Mouse (Mus musculus) limb, embryonic 14.5 days (tissue): ENCODE results near the gene Olfr959. TPM values are rescaled to one million over a fixed set of nuclear protein-coding genes. Genes with fewer than 3 reads are reported as not detected.

Experiments used
- ATAC-seq: fragments of 200-750 bp; cut with Nextera tagmentation; 2 replicates; pipeline ENCODE4 v1.8.0; 2017; ENCODE audit warnings: low read depth, moderate number of reproducible peaks, moderate TSS enrichment; ENCODE audit not compliant: low FRiP score
- DNase-seq: peaks from one replicate; pipeline ENCODE4 v3.0.0-alpha.2; 2015; ENCODE audit warnings: low spot score
- H3K27ac ChIP-seq: fragments of 300-500 bp; sonication (generic); replicated peaks from 2 replicates; pipeline ENCODE4 v1.5.1; 2014; ENCODE audit warnings: low read depth, mild to moderate bottlenecking, low read length, moderate library complexity, mixed read lengths
- H3K27me3 ChIP-seq: fragments of 300-500 bp; sonication (generic); 2 replicates; pipeline ENCODE4 v1.6.1; 2014; ENCODE audit warnings: low read length, mixed read lengths; ENCODE audit not compliant: control insufficient read depth, insufficient read depth
- H3K36me3 ChIP-seq: fragments of 300-500 bp; sonication (generic); 2 replicates; pipeline ENCODE4 v1.6.1; 2014; ENCODE audit warnings: mild to moderate bottlenecking, low read length, moderate library complexity, mixed read lengths; ENCODE audit not compliant: control insufficient read depth, insufficient read depth
- H3K4me1 ChIP-seq: fragments of 300-500 bp; sonication (generic); 2 replicates; pipeline ENCODE4 v1.6.1; 2014; ENCODE audit warnings: antibody characterized with exemption, low read length, mixed read lengths; ENCODE audit not compliant: control insufficient read depth, insufficient read depth
- H3K4me2 ChIP-seq: fragments of 300-500 bp; sonication (generic); replicated peaks from 2 replicates; pipeline ENCODE4 v1.6.1; 2014; ENCODE audit warnings: low read depth, mild to moderate bottlenecking, low read length, moderate library complexity; ENCODE audit not compliant: severe bottlenecking
- H3K4me3 ChIP-seq: fragments of 300-500 bp; sonication (generic); replicated peaks from 2 replicates; pipeline ENCODE4 v1.5.1; 2014; ENCODE audit warnings: low read length
- H3K9ac ChIP-seq: fragments of 300-500 bp; sonication (generic); 2 replicates; pipeline ENCODE4 v1.6.1; 2014; ENCODE audit warnings: mild to moderate bottlenecking, low read depth, low read length, moderate library complexity; ENCODE audit not compliant: severe bottlenecking
- H3K9me3 ChIP-seq: fragments of 300-500 bp; sonication (generic); 2 replicates; pipeline ENCODE4 v1.6.1; 2016; ENCODE audit warnings: low read length; ENCODE audit not compliant: control insufficient read depth
- POLR2A ChIP-seq: fragments of 200-500 bp; IDR thresholded peaks from 2 replicates; pipeline ENCODE4 v1.8.0; 2012; ENCODE audit warnings: inconsistent platforms, mild to moderate bottlenecking, moderate library complexity, borderline replicate concordance; ENCODE audit not compliant: insufficient read depth, insufficient read length; ENCODE audit errors: extremely low read depth
- WGBS: fragments of 180-500 bp; shearing (Covaris S2); extraction: QIAGEN DNeasy Blood & Tissue Kit; methylation state at CpG from one replicate; pipeline ENCODE4 v1.1.7; 2014; 5-methylcytosine and 5-hydroxymethylcytosine counted together
- polyA plus RNA-seq, 2 experiments: library from polyadenylated mRNA; depleted of rRNA in 1 of 2; stranded (reverse) in 1 of 2; unstranded in 1 of 2; fragments of >200 nt; fragmentation: Nextera tagmentation in 1 of 2; extraction: Ambion mirVana in 1 of 2; gene quantifications; 2 replicates each; pipeline versions ENCODE4 v1.2.1 to v1.2.3; 2012 to 2014

Gene Olfr959
- polyA plus RNA-seq, 2 experiments: not detected

GRCm38 (mm10) chr9:39608497-39608896, 33.1 kb upstream of the Olfr959 start:
- no peak for ATAC-seq
- no peaks in the 10 kb centered on the region for H3K4me1 ChIP-seq
- no peaks in the 10 kb centered on the region for H3K27me3 ChIP-seq
- no peaks in the 10 kb centered on the region for H3K9me3 ChIP-seq
- no peak for TF ChIP-seq POLR2A
- no peaks in the 10 kb centered on the region for H3K36me3 ChIP-seq
- no peak overlapping the region for H3K4me2 ChIP-seq
- no peak overlapping the region for H3K9ac ChIP-seq
- H3K27ac ChIP-seq: no peak overlapping the region
- DNase-seq: no peak
- H3K4me3 ChIP-seq: no peak overlapping the region

GRCm38 (mm10) chr9:39603999-39604453, 28.7 kb upstream of the Olfr959 start, which contains the start of gene AW551984:
Gene AW551984 (minus strand): TSS chr9:39604403.
- peak; percentile 77 for ATAC-seq

GRCm38 (mm10) chr9:39603333-39603845, 28.0 kb upstream of the Olfr959 start:
- 2% methylated on average over 9 of the region's 9 CpGs for WGBS
- DNase-seq (peak; percentile 80), ATAC-seq (peak; percentile 83)
- peak overlapping the region; percentile 41 for H3K4me3 ChIP-seq
- no peaks in the 10 kb centered on the region for H3K27me3 ChIP-seq
- H3K4me1 ChIP-seq: no peaks in the 10 kb centered on the region
- H3K4me2 ChIP-seq: peak overlapping the region; percentile 63
- H3K36me3 ChIP-seq: 0 out of 2 replicates have a peak, but pooled peaks cover 3% of the 10 kb centered on the region
- H3K9ac ChIP-seq: peak overlapping the region; percentile 48
- H3K27ac ChIP-seq: peak overlapping the region; percentile 71; the same call in 1 of the 2 replicates
- TF ChIP-seq POLR2A: no peak
- H3K9me3 ChIP-seq: no peaks in the 10 kb centered on the region

More at GRCm38 (mm10) chr9:39603999-39604453, 28.7 kb upstream of the Olfr959 start, which contains the start of gene AW551984:
- H3K4me3 ChIP-seq: peak within 1 kb of the TSS; percentile 41
- no peak for TF ChIP-seq POLR2A
- DNase-seq: peak; percentile 82
- 0% methylated on average over 8 of the region's 8 CpGs for WGBS
- H3K9ac ChIP-seq: peak within 1 kb of the TSS; percentile 48
- H3K9me3 ChIP-seq: no peaks in the 10 kb centered on the region
- no peaks in the 10 kb centered on the region for H3K4me1 ChIP-seq
- H3K36me3 ChIP-seq: 0 out of 2 replicates have a peak, but pooled peaks cover 2% of the 10 kb centered on the region
- peak within 1 kb of the TSS; percentile 63 for H3K4me2 ChIP-seq
- peak within 1 kb of the TSS; percentile 71 for H3K27ac ChIP-seq
- H3K27me3 ChIP-seq: no peaks in the 10 kb centered on the region

GRCm38 (mm10) chr9:39602536-39603332, 27.4 kb upstream of the Olfr959 start:
- peak overlapping the region; percentile 48 for H3K9ac ChIP-seq
- no peak overlapping the region; the same call in 1 of the 2 replicates for H3K27ac ChIP-seq
- H3K4me2 ChIP-seq: peak overlapping the region; percentile 63
- H3K36me3 ChIP-seq: 0 out of 2 replicates have a peak, but pooled peaks cover 3% of the 10 kb centered on the region
- TF ChIP-seq POLR2A: no peak
- peak; percentile 71 for DNase-seq
- H3K4me1 ChIP-seq: no peaks in the 10 kb centered on the region
- peak overlapping the region; percentile 41 for H3K4me3 ChIP-seq
- no peaks in the 10 kb centered on the region for H3K9me3 ChIP-seq
- ATAC-seq: peak; percentile 63
- WGBS: under 1% methylated on average over 18 of the region's 19 CpGs
- H3K27me3 ChIP-seq: no peaks in the 10 kb centered on the region

GRCm38 (mm10) chr9:39577050-39577449, 1.7 kb upstream of the Olfr959 start:
- Histone ChIP-seq H3K4me2 (no peak overlapping the region), H3K36me3 (no peaks in the 10 kb centered on the region), H3K9ac (no peak overlapping the region), H3K4me3 (no peak overlapping the region), H3K4me1 (no peaks in the 10 kb centered on the region), H3K9me3 (no peaks in the 10 kb centered on the region), H3K27ac (no peak overlapping the region), H3K27me3 (no peaks in the 10 kb centered on the region)
- ATAC-seq: no peak
- 84% methylated on average over 5 of the region's 5 CpGs for WGBS
- no peak for DNase-seq
- no peak for TF ChIP-seq POLR2A
